Mouse (Mus musculus) neutrophil, adult 65 days (primary cell): ENCODE measurements around the gene Pax4. TPM values are rescaled to one million over a fixed set of nuclear protein-coding genes. Genes with fewer than 3 reads are reported as not detected.

Experiments
- total RNA-seq: library from RNA; stranded (reverse); gene quantifications from 2 replicates; pipeline ENCODE4 v1.2.4, GENCODE M21; 2023

The Pax4 gene
- not detected in 2 replicates for total RNA-seq

GRCm38 (mm10) chr6:28449253-28449652 lies at the start of gene Pax4:
TSS of gene Pax4 (minus strand) at chr6:28449353.

GRCm38 (mm10) chr6:28474839-28475238 lies 25.7 kb upstream of the Pax4 start, which contains the start of gene Snd1:
TSS of gene Snd1 (plus strand) at chr6:28475139.

GRCm38 (mm10) chr6:28428290-28428689 lies 20.9 kb downstream of the Pax4 start, which contains the start of gene Gcc1:
TSS of gene Gcc1 (minus strand) at chr6:28428390.

GRCm38 (mm10) chr6:28427096-28427839 lies 21.9 kb downstream of the Pax4 start, which contains the start of gene Fscn3:
TSS of gene Fscn3 (plus strand) at chr6:28427789.

GRCm38 (mm10) chr6:28423313-28423712 lies 25.8 kb downstream of the Pax4 start, which contains the start of gene Arf5:
TSS of gene Arf5 (plus strand) at chr6:28423560.

GRCm38 (mm10) chr6:28397681-28398203 lies 51.4 kb downstream of the Pax4 start, which contains the start of gene Zfp800:
TSS of gene Zfp800 (minus strand) at chr6:28398005.

Other genes with a start within 250 kb of the Pax4 start
- gene Zfp800, start 51.3 kb downstream of the Pax4 start, total RNA-seq, result 27.9 and 29.8 TPM in 2 replicates
- gene Arf5, start 25.8 kb downstream of the Pax4 start, total RNA-seq, result 154 and 176 TPM in 2 replicates
- gene Fscn3, start 21.6 kb downstream of the Pax4 start, total RNA-seq, result 0.32 TPM in 1 of 2 replicates, not detected in the other
- gene Gcc1, start 21.0 kb downstream of the Pax4 start, total RNA-seq, result 21.9 and 29.8 TPM in 2 replicates
- gene Snd1, start 25.8 kb upstream of the Pax4 start, total RNA-seq, result 58.4 and 86.1 TPM in 2 replicates